8 mouse cellular contexts compared by ENCODE assay signal in genomic region chr17:45618941-45619385, GRCm38 (mm10). TPM values are rescaled to one million over a fixed set of nuclear protein-coding genes. Genes with fewer than 3 reads are reported as not detected.
A peak's percentile ranks its signal among the peaks of the same experiment; 100 is the strongest.
DNase-seq lines count a peak whose midpoint lies in the region; ATAC-seq lines count a peak whose summit lies in the region.

No protein-coding gene starts in this region.

- H3K9ac ChIP-seq in forebrain, embryonic 16.5 days (replicated peaks; ENCODE audit: low read depth, low read length): no peak overlapping the region
- peak overlapping the region; percentile 42; the same call in 1 of the 2 replicates for H3K9ac ChIP-seq in limb, embryonic 12.5 days (replicated peaks)
- no peak overlapping the region for H3K9ac ChIP-seq in midbrain, embryonic 14.5 days (replicated peaks; ENCODE audit: low read length)

- H3K4me2 ChIP-seq in forebrain, embryonic 16.5 days (ENCODE audit: low read length): no peak overlapping the region
- H3K4me2 ChIP-seq in limb, embryonic 12.5 days: peak overlapping the region; percentile 54
- H3K4me2 ChIP-seq in midbrain, embryonic 14.5 days (ENCODE audit: low read length): peak overlapping the region; percentile 17

- H3K4me1 ChIP-seq in forebrain, embryonic 10.5 days: peaks cover 21% of the 10 kb centered on the region
- no peaks in the 10 kb centered on the region for H3K4me1 ChIP-seq in forebrain, embryonic 16.5 days (replicated peaks; ENCODE audit: control insufficient read depth, insufficient read depth, low read length)
- H3K4me1 ChIP-seq in embryonic facial prominence, embryonic 10.5 days: peaks cover 18% of the 10 kb centered on the region
- peaks cover 21% of the 10 kb centered on the region for H3K4me1 ChIP-seq in hindbrain, embryonic 10.5 days (replicated peaks)
- H3K4me1 ChIP-seq in limb, embryonic 12.5 days (replicated peaks): peaks cover 9% of the 10 kb centered on the region
- no peaks in the 10 kb centered on the region for H3K4me1 ChIP-seq in midbrain, embryonic 14.5 days (ENCODE audit: control insufficient read depth, insufficient read depth, low read length)

- H3K36me3 ChIP-seq in forebrain, embryonic 10.5 days (replicated peaks): no peaks in the 10 kb centered on the region
- no peaks in the 10 kb centered on the region for H3K36me3 ChIP-seq in forebrain, embryonic 16.5 days (ENCODE audit: control insufficient read depth, insufficient read depth)
- H3K36me3 ChIP-seq in embryonic facial prominence, embryonic 10.5 days (replicated peaks): no peaks in the 10 kb centered on the region
- no peaks in the 10 kb centered on the region for H3K36me3 ChIP-seq in hindbrain, embryonic 10.5 days
- H3K36me3 ChIP-seq in limb, embryonic 12.5 days: no peaks in the 10 kb centered on the region
- H3K36me3 ChIP-seq in midbrain, embryonic 14.5 days (ENCODE audit: control insufficient read depth, insufficient read depth, low read length): no peaks in the 10 kb centered on the region

- no peaks in the 10 kb centered on the region for H3K27me3 ChIP-seq in forebrain, embryonic 10.5 days (ENCODE audit: poor library complexity, severe bottlenecking)
- no peaks in the 10 kb centered on the region for H3K27me3 ChIP-seq in forebrain, embryonic 16.5 days (replicated peaks; ENCODE audit: control insufficient read depth, insufficient read depth, low read length)
- H3K27me3 ChIP-seq in embryonic facial prominence, embryonic 10.5 days (replicated peaks; ENCODE audit: low read depth, poor library complexity, severe bottlenecking): no peaks in the 10 kb centered on the region
- no peaks in the 10 kb centered on the region for H3K27me3 ChIP-seq in hindbrain, embryonic 10.5 days (ENCODE audit: insufficient read depth, poor library complexity, severe bottlenecking)
- H3K27me3 ChIP-seq in limb, embryonic 12.5 days: no peaks in the 10 kb centered on the region
- no peaks in the 10 kb centered on the region for H3K27me3 ChIP-seq in midbrain, embryonic 14.5 days (ENCODE audit: control insufficient read depth, insufficient read depth, low read length)

- 9% methylated on average over 8 of the region's 8 CpGs for WGBS in forebrain, embryonic 10.5 days
- WGBS in forebrain, embryonic 16.5 days: 19% methylated on average over 8 of the region's 8 CpGs
- WGBS in embryonic facial prominence, embryonic 10.5 days: 7% methylated on average over 8 of the region's 8 CpGs
- 11% methylated on average over 8 of the region's 8 CpGs for WGBS in hindbrain, embryonic 10.5 days
- WGBS in limb, embryonic 12.5 days: 13% methylated on average over 8 of the region's 8 CpGs
- 17% methylated on average over 8 of the region's 8 CpGs for WGBS in midbrain, embryonic 14.5 days

- H3K4me3 ChIP-seq in forebrain, embryonic 10.5 days: peak overlapping the region; percentile 42
- no peak overlapping the region for H3K4me3 ChIP-seq in forebrain, embryonic 16.5 days (replicated peaks; ENCODE audit: low read length)
- peak overlapping the region; percentile 52 for H3K4me3 ChIP-seq in embryonic facial prominence, embryonic 10.5 days
- peak overlapping the region; percentile 40 for H3K4me3 ChIP-seq in hindbrain, embryonic 10.5 days
- peak overlapping the region; percentile 26 for H3K4me3 ChIP-seq in limb, embryonic 12.5 days (replicated peaks)
- no peak overlapping the region for H3K4me3 ChIP-seq in midbrain, embryonic 14.5 days (replicated peaks; ENCODE audit: low read depth, low read length)

- H3K9me3 ChIP-seq in forebrain, embryonic 10.5 days: no peaks in the 10 kb centered on the region
- H3K9me3 ChIP-seq in forebrain, embryonic 16.5 days (ENCODE audit: control insufficient read depth, low read length): no peaks in the 10 kb centered on the region
- H3K9me3 ChIP-seq in embryonic facial prominence, embryonic 10.5 days: no peaks in the 10 kb centered on the region
- no peaks in the 10 kb centered on the region for H3K9me3 ChIP-seq in hindbrain, embryonic 10.5 days
- no peaks in the 10 kb centered on the region for H3K9me3 ChIP-seq in limb, embryonic 12.5 days
- H3K9me3 ChIP-seq in midbrain, embryonic 14.5 days (ENCODE audit: control insufficient read depth, low read length): no peaks in the 10 kb centered on the region

- ATAC-seq in forebrain, embryonic 16.5 days: no peak
- ATAC-seq in limb, embryonic 12.5 days (ENCODE audit: insufficient number of reproducible peaks, insufficient read depth, low FRiP score, low TSS enrichment, low read depth): no peak
- no peak for ATAC-seq in midbrain, embryonic 14.5 days (ENCODE audit: low FRiP score, low TSS enrichment)

- peak overlapping the region; percentile 83 for H3K27ac ChIP-seq in forebrain, embryonic 10.5 days
- H3K27ac ChIP-seq in forebrain, embryonic 16.5 days (ENCODE audit: low read length): no peak overlapping the region
- H3K27ac ChIP-seq in embryonic facial prominence, embryonic 10.5 days (replicated peaks): peak overlapping the region; percentile 82
- peak overlapping the region; percentile 84 for H3K27ac ChIP-seq in hindbrain, embryonic 10.5 days
- H3K27ac ChIP-seq in limb, embryonic 12.5 days: peak overlapping the region; percentile 36
- H3K27ac ChIP-seq in midbrain, embryonic 14.5 days (replicated peaks; ENCODE audit: low read depth, low read length): no peak overlapping the region

- peak; percentile 29 for DNase-seq in forebrain, embryonic 10.5 days (ENCODE audit: extremely low spot score, low spot score)
- DNase-seq in embryonic facial prominence, embryonic 10.5 days (ENCODE audit: low spot score): peak; percentile 60
- peak; percentile 49 for DNase-seq in hindbrain, embryonic 10.5 days (ENCODE audit: low spot score)
- DNase-seq in midbrain, embryonic 14.5 days: no peak
- DNase-seq in ovary, postnatal 14 days (ENCODE audit: low spot score): no peak
- DNase-seq in right cerebral cortex, postnatal 14 days: no peak

RNA-seq across cellular contexts. Expression of gene Mymx, which starts 17.1 kb away (rescaled TPM):
- polyA plus RNA-seq in forebrain, embryonic 10.5 days (2016; fragmentation: Nextera tagmentation; extraction: Ambion mirVana): 0.27 and 0.30 TPM in 2 replicates
- not detected in 2 replicates for polyA plus RNA-seq in forebrain, embryonic 16.5 days (2015; fragmentation: Nextera tagmentation; extraction: Ambion mirVana)
- 0.39 TPM in 2 replicates for polyA plus RNA-seq in embryonic facial prominence, embryonic 10.5 days (2016; fragmentation: Nextera tagmentation; extraction: Ambion mirVana)
- polyA plus RNA-seq in hindbrain, embryonic 10.5 days (2016; fragmentation: Nextera tagmentation; extraction: Ambion mirVana): 0.62 TPM in 1 of 2 replicates, not detected in the other
- polyA plus RNA-seq in limb, embryonic 12.5 days (2016; fragmentation: Nextera tagmentation; extraction: Ambion mirVana): 15.8 and 16.4 TPM in 2 replicates
- polyA plus RNA-seq in midbrain, embryonic 14.5 days (2014; fragmentation: Nextera tagmentation; extraction: Ambion mirVana): not detected in 2 replicates

RNA-seq across cellular contexts. Expression of gene Slc29a1, which starts 19.6 kb away (rescaled TPM):
- polyA plus RNA-seq in forebrain, embryonic 10.5 days (2016; fragmentation: Nextera tagmentation; extraction: Ambion mirVana): 70.3 and 76.3 TPM in 2 replicates
- polyA plus RNA-seq in forebrain, embryonic 16.5 days (2015; fragmentation: Nextera tagmentation; extraction: Ambion mirVana): 79.7 and 85.1 TPM in 2 replicates
- 53.4 and 58.1 TPM in 2 replicates for polyA plus RNA-seq in embryonic facial prominence, embryonic 10.5 days (2016; fragmentation: Nextera tagmentation; extraction: Ambion mirVana)
- 60.4 and 72.0 TPM in 2 replicates for polyA plus RNA-seq in hindbrain, embryonic 10.5 days (2016; fragmentation: Nextera tagmentation; extraction: Ambion mirVana)
- polyA plus RNA-seq in limb, embryonic 12.5 days (2016; fragmentation: Nextera tagmentation; extraction: Ambion mirVana): 55.4 and 58.7 TPM in 2 replicates
- 21.2 and 33.2 TPM in 2 replicates for polyA plus RNA-seq in midbrain, embryonic 14.5 days (2014; fragmentation: Nextera tagmentation; extraction: Ambion mirVana)

RNA-seq across cellular contexts. Expression of gene Capn11, which starts 40.2 kb away (rescaled TPM):
- polyA plus RNA-seq in forebrain, embryonic 10.5 days (2016; fragmentation: Nextera tagmentation; extraction: Ambion mirVana): 1.1 and 1.6 TPM in 2 replicates
- polyA plus RNA-seq in forebrain, embryonic 16.5 days (2015; fragmentation: Nextera tagmentation; extraction: Ambion mirVana): 0.85 and 1.5 TPM in 2 replicates
- polyA plus RNA-seq in embryonic facial prominence, embryonic 10.5 days (2016; fragmentation: Nextera tagmentation; extraction: Ambion mirVana): 0.81 and 0.84 TPM in 2 replicates
- polyA plus RNA-seq in hindbrain, embryonic 10.5 days (2016; fragmentation: Nextera tagmentation; extraction: Ambion mirVana): 0.31 and 1.2 TPM in 2 replicates
- 0.65 and 0.83 TPM in 2 replicates for polyA plus RNA-seq in limb, embryonic 12.5 days (2016; fragmentation: Nextera tagmentation; extraction: Ambion mirVana)
- 0.08 and 2.4 TPM in 2 replicates for polyA plus RNA-seq in midbrain, embryonic 14.5 days (2014; fragmentation: Nextera tagmentation; extraction: Ambion mirVana)

RNA-seq across cellular contexts. Expression of gene Hsp90ab1, which starts 45.9 kb away (rescaled TPM):
- 2,210 and 2,220 TPM in 2 replicates for polyA plus RNA-seq in forebrain, embryonic 10.5 days (2016; fragmentation: Nextera tagmentation; extraction: Ambion mirVana)
- 1,528 and 1,563 TPM in 2 replicates for polyA plus RNA-seq in forebrain, embryonic 16.5 days (2015; fragmentation: Nextera tagmentation; extraction: Ambion mirVana)
- 2,187 and 2,215 TPM in 2 replicates for polyA plus RNA-seq in embryonic facial prominence, embryonic 10.5 days (2016; fragmentation: Nextera tagmentation; extraction: Ambion mirVana)
- polyA plus RNA-seq in hindbrain, embryonic 10.5 days (2016; fragmentation: Nextera tagmentation; extraction: Ambion mirVana): 1,585 and 2,006 TPM in 2 replicates
- 1,474 and 1,563 TPM in 2 replicates for polyA plus RNA-seq in limb, embryonic 12.5 days (2016; fragmentation: Nextera tagmentation; extraction: Ambion mirVana)
- 1,248 and 1,388 TPM in 2 replicates for polyA plus RNA-seq in midbrain, embryonic 14.5 days (2014; fragmentation: Nextera tagmentation; extraction: Ambion mirVana)

RNA-seq across cellular contexts. Expression of gene Slc35b2, which starts 55.3 kb away (rescaled TPM):
- 114 and 117 TPM in 2 replicates for polyA plus RNA-seq in forebrain, embryonic 10.5 days (2016; fragmentation: Nextera tagmentation; extraction: Ambion mirVana)
- 91.5 and 93.3 TPM in 2 replicates for polyA plus RNA-seq in forebrain, embryonic 16.5 days (2015; fragmentation: Nextera tagmentation; extraction: Ambion mirVana)
- polyA plus RNA-seq in embryonic facial prominence, embryonic 10.5 days (2016; fragmentation: Nextera tagmentation; extraction: Ambion mirVana): 95.8 and 101 TPM in 2 replicates
- polyA plus RNA-seq in hindbrain, embryonic 10.5 days (2016; fragmentation: Nextera tagmentation; extraction: Ambion mirVana): 121 TPM in 2 replicates
- polyA plus RNA-seq in limb, embryonic 12.5 days (2016; fragmentation: Nextera tagmentation; extraction: Ambion mirVana): 96.9 and 106 TPM in 2 replicates
- 73.0 and 77.1 TPM in 2 replicates for polyA plus RNA-seq in midbrain, embryonic 14.5 days (2014; fragmentation: Nextera tagmentation; extraction: Ambion mirVana)

Comparison
In these comparisons a context has a peak if more than half of its experiments do, and no peak if none do; other contexts are left out.
1. H3K27ac ChIP-seq: peak in forebrain, embryonic 10.5 days (single experiment), embryonic facial prominence, embryonic 10.5 days (single experiment), hindbrain, embryonic 10.5 days (single experiment) and limb, embryonic 12.5 days (single experiment); none in forebrain, embryonic 16.5 days (single experiment) and midbrain, embryonic 14.5 days (single experiment).
2. H3K4me3 ChIP-seq: peak in forebrain, embryonic 10.5 days (single experiment), embryonic facial prominence, embryonic 10.5 days (single experiment), hindbrain, embryonic 10.5 days (single experiment) and limb, embryonic 12.5 days (single experiment); none in forebrain, embryonic 16.5 days (single experiment) and midbrain, embryonic 14.5 days (single experiment).
3. DNase-seq: peak in forebrain, embryonic 10.5 days (single experiment), embryonic facial prominence, embryonic 10.5 days (single experiment) and hindbrain, embryonic 10.5 days (single experiment); none in midbrain, embryonic 14.5 days (single experiment), ovary, postnatal 14 days (single experiment) and right cerebral cortex, postnatal 14 days (single experiment).
4. RNA of gene Mymx, which starts 17.1 kb away (polyA plus RNA-seq): 15.8 to 16.4 TPM in limb, embryonic 12.5 days; 0.39 TPM in embryonic facial prominence, embryonic 10.5 days, 0.27 to 0.30 TPM in forebrain, embryonic 10.5 days, not detected in forebrain, embryonic 16.5 days, 0.62 TPM in hindbrain, embryonic 10.5 days and not detected in midbrain, embryonic 14.5 days; every median in the first group is over 10 times any median in the second.